Mouse (Mus musculus) bone marrow macrophage, adult 2 months (primary cell): Measurements from ENCODE around the gene S100a11. TPM values are rescaled to one million over a fixed set of nuclear protein-coding genes. Genes with fewer than 3 reads are reported as not detected.

Source experiments
- H3K27ac ChIP-seq: 2 replicates; pipeline ENCODE4 v1.5.1; 2012; ENCODE audit warnings: low read depth, low read length; ENCODE audit not compliant: insufficient read depth
- H3K4me1 ChIP-seq: 2 replicates; pipeline ENCODE4 v1.6.1; 2012; ENCODE audit warnings: low read length; ENCODE audit not compliant: control insufficient read depth, insufficient read depth
- H3K4me3 ChIP-seq: 2 replicates; pipeline ENCODE4 v1.5.1; 2012; ENCODE audit warnings: mild to moderate bottlenecking, low read length, moderate library complexity; ENCODE audit not compliant: insufficient read depth
- CTCF ChIP-seq: IDR thresholded peaks from 2 replicates; pipeline ENCODE4 v1.5.1; 2012; ENCODE audit warnings: low read depth, mild to moderate bottlenecking, low read length, moderate library complexity
- POLR2A ChIP-seq: IDR thresholded peaks from 2 replicates; pipeline ENCODE4 v1.6.1; 2012; ENCODE audit warnings: mild to moderate bottlenecking, low read depth, low read length, borderline replicate concordance
- polyA plus RNA-seq: library from polyadenylated mRNA; stranded (reverse); fragments of >200 nt; gene quantifications from 2 replicates; pipeline ENCODE4 v1.2.4, GENCODE M21; 2012; ENCODE audit not compliant: missing spikeins, insufficient read depth, insufficient read length

The S100a11 gene
- polyA plus RNA-seq, 1 experiment: 357 TPM

- 0 out of 2 replicates have a peak overlapping the region, but pooled peaks have one; percentile 16 for H3K27ac ChIP-seq
- TF ChIP-seq CTCF: no peak
- no peak for TF ChIP-seq POLR2A
- H3K4me3 ChIP-seq: no peak overlapping the region
- H3K4me1 ChIP-seq: peaks cover 25% of the 10 kb centered on the region
Observed at GRCm38 (mm10) chr3:93572058-93572791, 51.9 kb downstream of the S100a11 start.

Other genes starting within 250 kb of the S100a11 start
- not detected in 2 replicates for gene Flg, start 247.0 kb upstream of the S100a11 start, polyA plus RNA-seq
- gene Hrnr, start 200.7 kb upstream of the S100a11 start, polyA plus RNA-seq: not detected in 2 replicates
- gene Rptn, start 126.8 kb upstream of the S100a11 start, polyA plus RNA-seq: not detected in 2 replicates
- gene Tchh, start 78.2 kb upstream of the S100a11 start, polyA plus RNA-seq: 0.16 and 0.19 TPM in 2 replicates
- not detected in 2 replicates for gene Tchhl1, start 51.7 kb upstream of the S100a11 start, polyA plus RNA-seq
- 412 and 439 TPM in 2 replicates for gene S100a10, start 34.6 kb downstream of the S100a11 start, polyA plus RNA-seq
- not detected in 2 replicates for gene Tdpoz2, start 132.2 kb downstream of the S100a11 start, polyA plus RNA-seq
- not detected in 2 replicates for gene Tdpoz1, start 155.8 kb downstream of the S100a11 start, polyA plus RNA-seq
- gene Gm37596, start 172.6 kb downstream of the S100a11 start, polyA plus RNA-seq: not detected in 2 replicates